Mouse (Mus musculus) 3134 (cell line): ENCODE measurements at regions not wholly inside any gene's neighbourhood (a gene's known extent, or its start where the extent isn't known, plus 50 kb on each side); places are given as distances from the start of the nearest gene placed in this dataset.

Experiments used
- DNase-seq: peaks from one replicate; pipeline ENCODE4 v3.0.0-alpha.2; 2011; ENCODE audit warnings: low spot score; ENCODE audit not compliant: insufficient read length; ENCODE audit errors: extremely low read depth

DNA sequence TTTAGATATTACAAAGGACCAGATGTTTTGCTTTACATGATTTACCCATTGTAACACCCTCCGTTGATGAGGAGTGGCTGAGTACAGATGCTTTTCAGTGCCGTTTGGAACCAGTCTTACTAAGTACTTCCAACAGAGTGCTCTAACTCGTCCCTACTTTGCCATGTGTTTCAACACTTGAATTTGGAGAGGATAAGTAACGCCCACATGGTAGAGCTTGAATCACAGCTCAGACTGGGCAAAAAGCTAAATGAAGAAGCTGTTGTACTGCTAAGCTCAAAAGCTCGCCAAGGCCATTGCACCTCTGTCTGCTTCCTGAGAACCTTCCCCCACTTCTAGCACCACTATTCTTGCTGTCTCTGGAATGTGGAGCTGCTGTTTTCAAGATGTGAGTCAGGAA, 471.1 kb downstream of the Nfib start:
- DNase-seq: no peak

DNA sequence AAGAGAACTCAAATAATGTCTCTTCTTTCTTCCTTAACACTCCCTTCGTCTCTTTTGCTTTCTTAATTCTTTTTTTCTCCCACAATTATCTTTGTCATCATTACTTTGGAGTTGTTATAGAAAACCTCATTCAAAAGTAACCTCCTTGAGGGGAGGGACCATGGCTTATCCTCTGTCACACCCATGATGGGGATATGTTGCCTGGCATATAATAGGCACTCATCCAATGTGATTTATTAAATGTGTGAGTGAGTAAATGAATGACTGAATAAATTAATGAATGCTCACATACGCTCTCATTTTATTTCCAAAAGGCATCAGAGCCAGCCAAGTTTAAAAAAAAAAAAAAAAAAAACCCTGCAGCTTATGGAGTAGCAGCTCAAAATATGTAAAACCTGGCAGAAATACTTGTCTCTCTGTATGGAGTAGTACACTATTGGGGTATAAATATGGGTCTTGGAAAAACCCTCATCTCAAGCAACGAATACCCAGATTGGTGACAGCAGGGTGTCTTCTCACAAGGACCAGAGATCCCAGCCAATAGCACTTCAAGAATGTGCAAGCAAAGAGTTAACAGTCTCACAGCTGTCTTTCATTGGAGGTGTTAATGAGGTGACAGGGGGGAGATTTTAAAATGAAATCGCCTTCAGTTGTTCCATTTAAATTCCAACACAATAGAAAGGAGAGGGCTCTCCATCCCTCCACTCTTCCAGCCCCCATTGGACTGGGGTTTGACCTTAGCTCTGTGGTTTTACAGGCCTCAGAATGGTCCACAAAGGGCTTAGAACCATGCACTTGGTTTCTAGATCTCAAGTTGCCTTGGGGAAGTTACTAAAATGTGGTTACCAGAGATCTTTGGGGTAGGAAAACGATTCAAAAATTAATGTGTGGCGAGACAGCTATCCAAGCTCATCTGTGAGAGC, 479.1 kb downstream of the Nfib start:
- DNase-seq: no peak

DNA sequence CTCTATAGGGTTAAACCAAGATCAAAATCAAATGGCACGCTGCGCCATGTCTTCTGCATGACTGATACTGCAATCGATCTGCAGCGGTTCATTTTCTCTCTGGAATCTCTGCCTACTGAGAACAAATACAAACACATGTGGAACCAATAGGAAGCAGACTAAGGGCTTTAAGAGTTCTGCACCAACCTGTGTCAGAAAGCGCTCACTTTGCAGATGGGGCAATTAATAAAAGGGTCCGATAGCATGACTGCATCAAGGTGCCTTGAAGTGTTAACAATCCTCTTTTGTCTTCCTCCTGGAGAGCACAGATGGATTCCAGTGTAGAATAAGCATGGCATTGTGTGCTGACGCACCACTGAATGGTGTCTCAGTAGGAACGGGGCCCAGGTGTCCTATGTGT, 484.8 kb downstream of the Nfib start:
- no peak for DNase-seq

DNA sequence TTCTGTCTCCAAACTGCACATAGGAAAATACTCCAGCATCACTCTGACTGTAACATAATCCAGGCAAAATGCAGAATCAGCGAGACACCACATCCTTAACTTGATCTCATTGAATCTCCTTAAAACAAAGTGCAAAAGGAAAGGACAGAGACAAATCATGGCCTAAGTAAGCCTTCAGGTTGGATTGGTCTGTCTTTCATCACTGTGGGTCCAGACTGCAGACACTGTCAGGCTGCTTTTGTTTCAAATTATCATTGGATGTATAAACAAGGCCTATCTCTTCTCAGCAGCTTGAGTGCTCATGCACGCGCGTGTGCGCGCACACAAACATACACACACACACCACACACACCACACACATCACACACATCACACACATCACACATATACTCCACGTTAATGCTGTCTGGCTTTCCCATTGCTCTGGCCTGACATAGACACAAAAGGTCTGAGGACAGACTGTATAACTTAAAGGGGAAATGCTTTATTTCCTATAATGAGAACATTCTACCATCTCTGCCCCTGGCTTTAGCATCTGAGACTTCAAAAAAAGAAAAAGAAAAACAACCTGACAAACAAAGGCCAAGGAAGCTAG, 485.3 kb downstream of the Nfib start:
- DNase-seq: no peak

DNA sequence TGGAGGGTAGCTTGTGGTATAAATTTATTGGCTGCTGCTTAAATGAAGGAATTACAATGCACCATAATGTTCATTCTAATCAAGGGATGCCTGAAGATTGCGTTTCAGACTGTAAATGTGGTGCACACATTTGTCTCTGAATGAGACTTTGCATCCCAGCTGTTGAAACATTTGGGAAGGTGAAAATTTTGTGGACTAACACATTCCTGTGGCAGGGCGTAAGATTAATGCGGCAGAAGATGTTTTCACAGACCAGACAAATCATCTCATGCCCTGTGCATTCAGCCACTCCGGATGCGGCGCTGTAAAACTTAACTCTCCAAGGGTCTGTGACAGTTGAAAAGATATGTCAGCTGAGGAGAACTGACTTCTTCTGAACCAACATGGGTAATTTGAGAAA, 486.9 kb downstream of the Nfib start:
- no peak for DNase-seq

DNA sequence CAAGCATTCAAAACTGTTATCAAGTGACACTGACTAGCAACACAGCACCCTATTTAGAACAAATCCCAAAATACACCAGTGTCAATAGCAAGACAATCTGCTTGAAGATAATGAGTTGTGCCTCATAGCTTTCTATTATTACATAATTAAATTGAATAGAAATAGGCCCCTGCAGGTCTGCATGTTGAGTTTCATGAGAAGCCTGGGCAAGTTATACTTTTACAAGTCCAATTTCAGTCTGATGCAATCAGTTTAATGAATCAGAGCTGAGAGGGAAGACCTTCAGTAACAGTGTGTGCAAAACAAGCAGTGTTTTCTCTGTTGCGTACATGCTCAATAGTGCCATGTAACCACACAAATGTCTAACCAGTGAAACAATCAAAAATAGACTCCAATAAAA, 498.5 kb downstream of the Nfib start:
- no peak for DNase-seq

DNA sequence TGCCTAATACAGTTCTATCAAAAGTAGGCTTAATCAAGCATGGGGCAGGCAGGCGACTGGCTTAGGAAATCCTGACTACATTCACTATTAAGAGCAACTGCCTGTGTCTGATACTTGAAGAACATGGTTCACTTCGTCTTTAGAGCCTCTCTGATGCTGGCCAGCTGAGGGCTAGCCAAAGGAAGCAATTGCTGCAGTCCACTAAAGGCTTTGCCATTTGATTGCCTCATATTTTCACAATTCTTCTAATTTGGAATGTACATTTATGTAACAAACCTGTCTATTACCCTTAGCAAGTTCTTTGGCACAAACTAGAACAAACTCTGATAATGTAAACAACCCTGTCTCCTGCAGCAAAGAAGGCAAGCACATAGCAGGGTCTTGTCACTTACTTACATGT, 505.2 kb downstream of the Nfib start:
- no peak for DNase-seq

DNA sequence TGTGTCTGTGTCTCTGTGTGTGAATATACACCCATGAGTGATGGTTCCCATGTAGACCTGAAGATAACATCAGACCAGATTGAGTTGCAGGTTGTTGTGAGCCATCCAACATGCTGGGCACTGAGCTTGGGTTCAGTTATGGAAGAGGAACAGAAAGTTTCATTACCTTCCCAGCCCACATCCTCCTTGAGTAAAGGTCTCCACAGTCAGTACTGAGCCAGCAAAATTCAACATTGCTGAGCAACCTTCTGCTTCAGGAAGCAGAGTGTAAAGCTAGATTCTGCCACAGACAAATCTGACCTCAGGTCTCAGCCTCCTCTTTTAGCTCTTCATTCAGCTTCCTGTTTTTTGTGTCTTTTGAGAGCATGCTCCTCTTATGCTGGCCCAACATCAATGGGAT, 506.4 kb downstream of the Nfib start:
- no peak for DNase-seq

DNA sequence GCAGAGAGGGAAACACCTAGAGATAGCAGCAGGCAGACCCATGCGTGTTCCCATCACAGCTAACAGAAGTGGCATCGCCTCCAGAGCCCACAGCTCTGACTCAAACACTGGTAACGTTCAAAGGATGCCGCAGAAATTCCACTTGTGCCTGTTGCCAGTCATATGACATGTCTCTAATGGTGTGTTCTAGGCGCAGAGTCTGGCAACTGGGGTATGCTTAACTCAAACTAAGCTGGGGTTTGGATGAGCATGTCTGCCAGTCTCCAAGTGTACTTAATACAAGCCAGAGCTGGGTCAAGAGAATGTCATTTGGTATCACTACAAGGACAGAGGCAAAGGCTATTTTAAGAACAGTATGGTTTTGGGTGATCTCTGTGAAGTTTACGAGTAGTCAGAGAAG, 507.9 kb downstream of the Nfib start:
- no peak for DNase-seq

DNA sequence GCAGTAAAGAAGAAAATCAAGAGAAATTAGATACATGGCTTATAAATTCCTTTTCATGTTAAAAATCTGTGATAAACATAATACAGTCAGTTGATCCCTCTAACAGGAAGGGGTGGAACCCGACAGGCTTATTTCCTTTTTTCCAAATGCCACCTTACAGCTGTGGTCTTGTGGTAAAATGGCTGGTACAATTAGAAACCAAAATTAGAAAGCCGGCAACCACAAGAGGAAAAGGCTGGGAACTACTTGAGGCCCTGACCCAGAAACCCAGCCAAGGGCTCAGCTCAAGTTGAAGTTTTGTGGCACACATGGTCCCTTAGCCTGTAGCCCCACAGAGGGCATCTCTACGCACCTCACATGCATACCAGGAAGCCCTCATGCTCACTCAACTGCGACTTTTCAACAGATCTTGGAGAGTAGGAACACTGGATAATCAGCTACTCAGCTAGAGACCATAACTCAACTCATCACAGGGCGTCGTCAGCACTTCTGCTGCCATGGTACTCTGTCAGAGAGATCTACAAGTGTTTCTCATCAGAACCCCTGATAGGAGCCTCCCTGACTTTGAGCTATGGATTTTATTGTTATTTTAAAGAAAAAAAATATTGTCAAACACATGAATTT, 509.4 kb downstream of the Nfib start:
- no peak for DNase-seq

DNA sequence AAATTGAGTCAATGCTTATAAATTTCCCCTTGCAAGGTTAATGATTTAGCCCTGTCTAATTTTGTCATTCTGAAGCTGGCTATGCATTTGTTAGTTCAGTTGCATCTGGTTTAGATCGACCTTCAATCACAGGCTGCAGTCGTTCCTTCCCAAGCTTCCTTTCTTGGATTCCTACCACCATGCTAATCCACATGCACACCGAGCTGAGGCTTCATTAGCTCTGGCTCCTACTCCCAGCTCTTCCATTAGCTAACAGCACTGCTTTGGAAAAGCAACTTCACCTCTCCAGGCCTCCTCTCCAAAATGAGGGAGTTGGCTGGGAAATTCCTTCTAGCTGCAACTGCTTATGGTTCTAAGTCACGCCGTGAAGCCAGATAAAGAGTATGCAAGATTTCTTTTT, 511.6 kb downstream of the Nfib start:
- DNase-seq: no peak

DNA sequence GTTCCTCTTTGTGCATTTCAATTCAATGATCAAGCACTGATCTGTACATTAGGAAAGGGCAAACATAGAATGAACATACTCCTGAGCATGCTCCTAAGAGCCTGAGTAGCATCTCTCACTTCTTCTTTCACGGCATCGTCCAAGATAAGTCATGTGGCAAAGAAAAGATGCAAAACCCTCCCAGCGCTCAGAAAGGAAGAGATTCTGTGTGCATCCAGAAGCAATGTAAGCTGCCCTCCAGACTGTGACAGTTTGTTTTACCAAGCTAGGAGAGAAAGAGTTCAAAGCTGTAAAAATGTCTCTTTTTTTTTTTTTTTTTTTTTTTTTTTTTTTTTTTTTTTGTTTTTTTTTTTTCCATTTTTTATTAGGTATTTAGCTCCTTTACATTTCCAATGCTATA, 518.7 kb downstream of the Nfib start:
- DNase-seq: no peak

DNA sequence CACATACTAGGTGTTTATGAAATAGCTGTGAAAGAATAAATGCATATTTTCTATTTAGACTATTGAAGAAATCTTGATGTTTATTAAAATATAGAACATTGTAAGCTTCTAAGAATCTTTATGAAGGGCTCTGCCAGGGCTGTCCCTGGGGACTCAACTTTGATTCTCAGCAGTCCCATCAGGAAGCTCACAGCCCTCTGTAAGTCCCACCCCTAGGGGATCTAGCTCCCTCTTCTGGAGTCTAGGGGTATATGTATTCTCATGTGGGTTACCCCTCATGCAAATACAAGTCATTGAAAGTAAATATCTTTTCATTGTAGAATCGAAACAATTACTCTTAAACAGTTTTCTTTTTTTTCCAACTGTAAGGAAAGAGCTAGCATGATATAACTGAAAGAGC, 521.6 kb downstream of the Nfib start:
- DNase-seq: no peak

DNA sequence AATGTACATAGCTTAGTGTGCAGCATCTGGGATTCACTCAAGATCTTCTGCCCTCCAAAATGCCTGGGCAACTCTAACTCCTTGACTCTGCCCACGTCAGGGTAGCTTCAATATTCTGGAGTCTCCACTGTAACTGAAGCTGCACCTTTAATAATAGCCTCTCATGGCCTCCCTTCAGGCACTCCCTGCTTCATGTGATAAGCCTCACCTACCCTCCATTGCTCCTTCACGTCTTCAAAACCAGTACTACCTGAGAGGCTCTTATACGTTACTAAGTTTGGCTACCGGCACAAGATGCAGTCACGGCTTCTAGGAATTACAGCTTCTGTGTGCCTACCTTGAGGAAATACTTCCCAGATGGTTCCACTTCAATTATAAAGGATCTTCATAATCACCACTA, 527.4 kb downstream of the Nfib start:
- no peak for DNase-seq

DNA sequence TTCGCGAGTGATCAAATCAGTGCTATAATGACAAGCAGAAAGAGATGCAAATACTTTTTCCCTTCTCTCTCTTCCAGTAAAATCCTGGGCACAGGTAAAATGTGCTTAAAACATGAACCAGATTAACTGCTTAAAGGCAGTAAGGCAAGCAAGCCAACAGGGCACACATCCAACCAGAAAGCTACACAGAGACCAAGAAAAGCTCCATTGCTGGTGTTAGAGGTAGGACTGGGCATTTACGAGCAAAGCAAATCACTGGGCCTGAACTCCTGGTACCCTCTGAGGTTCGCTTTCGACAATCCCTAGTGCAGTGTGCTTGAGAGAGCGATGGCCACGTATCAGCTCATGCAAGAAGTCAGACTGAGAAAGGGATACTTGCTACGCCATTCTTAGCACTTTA, 528.8 kb downstream of the Nfib start:
- no peak for DNase-seq

DNA sequence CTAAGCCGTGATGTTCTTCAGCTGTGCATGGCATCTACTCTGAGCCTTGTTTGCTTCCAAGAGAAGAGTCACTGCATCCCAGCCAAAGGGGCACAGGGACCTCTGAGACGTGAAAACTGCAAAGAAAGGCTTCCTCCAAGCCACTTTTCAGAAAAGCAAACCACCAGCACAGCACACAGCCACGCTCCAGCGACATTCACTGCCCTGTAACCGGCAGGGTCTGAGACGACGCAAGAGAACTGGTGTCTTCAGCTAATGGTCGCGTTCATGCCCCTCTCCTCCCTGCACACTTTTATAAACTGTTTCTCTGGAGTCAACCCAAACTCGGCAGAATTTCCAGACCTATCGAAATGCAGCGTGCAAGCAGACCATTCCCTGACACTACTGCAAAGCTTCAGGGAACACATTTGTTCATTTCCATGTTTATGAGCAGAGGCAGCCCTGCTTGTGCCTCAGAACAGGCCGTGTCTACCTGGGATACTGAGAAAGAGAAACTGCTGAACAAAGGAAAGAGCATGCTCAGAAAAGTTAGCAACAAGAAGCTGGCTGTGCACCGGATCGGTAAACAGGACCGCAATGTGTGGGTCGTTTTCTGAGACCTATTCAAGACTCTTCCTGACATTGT, 532.0 kb downstream of the Nfib start:
- DNase-seq: no peak

DNA sequence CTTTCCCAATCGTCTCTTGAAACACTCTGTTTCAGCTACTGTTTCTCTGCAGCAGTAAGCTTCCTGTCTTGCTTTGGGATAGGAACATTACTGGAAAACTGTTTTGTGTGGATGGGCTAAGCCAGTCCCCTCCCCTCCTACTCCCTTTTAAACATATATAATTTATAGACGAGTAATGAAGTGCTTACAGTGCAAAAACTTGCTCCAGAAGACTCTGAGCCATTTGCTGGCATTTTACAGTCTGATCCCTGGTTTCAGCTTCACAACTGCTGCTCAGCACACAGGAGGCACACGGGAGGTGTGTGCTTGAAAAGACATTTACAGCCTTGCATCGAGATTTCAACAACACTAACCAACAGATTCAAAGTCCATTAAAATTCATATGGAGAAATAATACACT, 534.6 kb downstream of the Nfib start:
- DNase-seq: no peak

DNA sequence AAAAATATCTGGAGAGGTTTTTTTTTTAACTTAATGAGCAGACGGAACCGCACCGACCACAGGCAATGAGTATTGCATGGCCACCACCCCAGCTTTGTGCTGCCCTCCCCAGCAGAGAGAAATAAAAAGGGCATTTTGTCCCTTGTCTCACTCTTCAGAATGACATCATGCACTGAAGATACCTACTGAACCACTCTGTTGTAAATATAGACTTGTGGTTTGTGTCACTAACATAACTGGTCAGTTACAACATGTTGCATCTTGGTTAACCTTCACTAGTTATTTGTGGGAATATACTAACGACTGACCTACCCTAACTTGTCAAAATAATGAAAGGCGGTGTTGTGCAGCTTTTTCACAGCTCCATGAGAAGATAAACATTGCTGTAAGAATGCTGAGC, 537.5 kb downstream of the Nfib start:
- no peak for DNase-seq

DNA sequence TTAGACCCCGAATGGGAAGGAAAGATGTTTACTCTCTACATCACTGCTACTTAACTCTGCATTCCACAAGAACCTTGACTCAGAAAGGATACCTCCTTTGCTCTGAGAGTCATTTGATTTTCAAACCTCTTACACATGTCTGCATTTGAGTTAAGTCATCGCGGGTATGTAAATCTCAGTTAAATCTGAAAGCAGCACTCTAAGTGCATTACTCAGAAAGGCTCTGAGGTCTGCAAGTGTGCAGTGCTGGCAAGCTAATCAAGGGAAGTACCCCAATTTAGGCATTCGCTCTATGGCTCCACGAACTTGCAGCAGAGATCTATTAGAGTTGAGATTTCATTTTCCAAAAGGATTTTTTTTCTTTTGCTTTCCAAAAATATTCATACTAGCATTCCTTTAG, 538.2 kb downstream of the Nfib start:
- DNase-seq: no peak

DNA sequence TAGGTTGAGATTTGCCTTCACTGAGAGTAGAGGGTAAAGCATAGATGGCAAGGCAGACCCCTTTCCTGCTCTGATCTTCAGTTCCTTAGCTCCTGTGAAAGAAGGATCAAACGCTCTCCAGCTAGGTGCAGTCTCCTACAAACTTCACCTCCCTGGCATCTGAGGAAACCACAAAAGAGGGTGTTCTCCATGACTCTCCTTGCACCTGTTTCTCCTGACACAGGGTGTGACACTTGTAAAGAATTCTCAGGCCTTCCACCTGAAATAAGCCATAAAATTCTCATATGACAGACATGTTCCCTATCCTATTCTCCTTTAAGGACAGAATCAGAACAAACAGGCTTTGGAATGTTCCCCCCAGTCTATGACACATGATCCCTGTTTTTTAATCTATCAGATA, 538.7 kb downstream of the Nfib start:
- no peak for DNase-seq

DNA sequence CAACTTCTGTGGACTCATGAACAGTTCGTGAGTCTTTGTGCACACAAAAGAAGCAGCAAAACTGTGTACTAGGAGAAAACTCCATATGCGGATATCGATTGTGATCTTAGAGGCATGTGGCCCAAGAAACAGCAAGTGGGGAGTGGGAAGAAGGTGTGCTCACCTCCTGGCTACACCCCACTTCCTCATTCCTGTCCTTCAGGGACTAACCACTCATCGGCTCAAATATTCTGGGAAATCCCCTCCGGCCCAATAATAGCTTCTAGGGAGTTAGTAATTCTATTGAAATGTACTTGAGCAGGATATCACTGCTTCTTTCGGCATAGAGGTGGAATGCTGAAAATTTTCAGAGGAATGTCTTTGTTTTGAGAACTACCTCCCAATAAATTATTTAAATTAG, 539.5 kb downstream of the Nfib start:
- DNase-seq: peak; percentile 60

DNA sequence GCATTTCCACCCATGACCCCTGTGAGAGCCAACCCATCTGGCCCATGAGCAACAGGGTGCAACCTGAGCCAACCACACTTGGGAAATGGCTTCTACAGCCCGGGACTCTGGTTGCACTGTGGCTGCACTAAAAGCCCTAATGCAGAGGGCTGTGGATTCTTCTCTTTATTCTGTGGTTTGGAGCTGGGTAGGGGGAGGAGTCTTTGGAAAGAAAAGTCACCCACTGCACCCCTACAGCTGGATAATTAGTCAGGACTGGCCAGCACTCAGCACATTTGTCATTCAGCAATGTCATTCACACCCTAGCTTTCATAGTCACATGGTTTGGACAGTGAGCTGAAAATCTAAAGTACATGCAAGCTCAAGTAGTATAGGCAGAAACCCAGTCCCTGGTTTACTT, 541.5 kb downstream of the Nfib start:
- DNase-seq: peak; percentile 79
